Mouse (Mus musculus): ENCODE data around the gene Dnajc30.

DNA sequence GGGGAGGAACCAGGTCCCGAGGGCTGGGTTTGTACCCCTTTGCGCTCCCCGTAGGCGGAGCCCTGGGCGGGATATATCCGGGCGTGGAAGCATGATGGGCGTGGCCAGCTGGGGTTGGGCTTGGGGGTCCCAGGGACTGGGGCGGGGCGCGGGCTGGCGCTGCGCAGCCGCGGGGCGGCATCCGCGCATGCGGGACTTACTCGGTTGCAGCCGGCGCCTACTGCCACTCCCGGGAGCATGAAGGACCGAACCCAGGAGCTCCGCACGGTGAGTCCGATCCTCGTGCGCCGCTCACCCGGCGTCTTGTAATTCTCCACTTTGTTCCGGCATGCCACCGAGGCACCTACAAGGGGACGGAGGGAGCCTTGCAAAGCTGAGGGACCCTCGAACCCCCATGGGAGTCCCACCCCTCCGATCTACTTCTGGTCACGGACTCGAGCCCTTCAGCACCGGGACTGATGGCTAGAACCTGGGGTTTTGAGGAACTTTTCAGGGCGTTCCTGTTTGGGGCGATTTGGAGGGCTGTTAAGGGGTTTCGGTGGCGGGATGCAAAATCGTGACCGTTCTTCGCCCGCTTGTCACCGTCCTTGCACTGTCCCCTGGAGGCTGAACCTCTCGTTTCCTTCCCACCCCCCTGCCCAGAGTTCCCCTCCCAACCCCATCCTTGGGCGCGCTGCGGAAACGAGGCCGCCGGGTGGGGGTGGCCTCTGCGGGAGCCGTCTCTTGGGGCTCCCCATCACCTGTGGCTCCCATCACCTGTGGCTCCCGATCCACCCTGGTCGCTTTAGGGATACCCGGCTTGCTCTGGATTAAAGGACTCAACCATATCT, 40.4 kb upstream of the Dnajc30 start, which contains the start of gene Stx1a:
- no peak for TF ChIP-seq FLI1 (IDR thresholded peaks at IDR 0.05; ENCODE audit: low read length)
- TF ChIP-seq GATA1 (IDR thresholded peaks at IDR 0.05; ENCODE audit: borderline replicate concordance, low read length), result no peak
